In the genomic region with DNA sequence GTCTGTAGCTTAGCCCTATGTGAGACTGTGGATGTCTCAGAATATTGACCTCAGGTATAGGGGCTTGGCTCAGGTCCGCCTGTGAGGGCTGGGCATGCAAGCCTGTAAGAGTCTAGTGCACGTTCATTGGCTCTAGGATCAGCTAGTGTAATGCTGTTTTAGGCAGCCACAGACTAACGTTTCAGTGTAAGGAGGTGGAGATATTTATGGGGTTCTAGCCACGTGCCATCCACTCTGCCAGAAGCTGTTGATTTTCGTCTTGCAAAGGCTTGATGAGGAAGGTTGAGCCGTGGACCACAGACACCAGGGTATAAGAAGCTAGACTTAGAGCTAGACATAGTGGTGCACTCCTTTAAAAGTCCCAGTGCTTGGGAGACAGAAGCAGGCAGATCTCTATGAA, we compare ENCODE assay signal across 15 mouse cellular contexts. TPM values are rescaled to one million over a fixed set of nuclear protein-coding genes. Genes with fewer than 3 reads are reported as not detected.
A peak's percentile ranks its signal among the peaks of the same experiment; 100 is the strongest.
DNase-seq lines count a peak whose midpoint lies in the region; ATAC-seq and TF ChIP-seq lines count a peak whose summit lies in the region.
"Had no signal": no experiment of that assay in that cellular context is flagged by ENCODE, and none has a peak within 500 bp of the region (broad histone marks: within the 10 kb centered on the region; RNA-seq: fewer than 3 reads in every experiment).

No protein-coding gene starts in this region.

- no peak for ATAC-seq in embryonic facial prominence, embryonic 15.5 days (ENCODE audit: insufficient number of reproducible peaks, low FRiP score, low TSS enrichment, low read depth)
- ATAC-seq in kidney, embryonic 15.5 days (replicated peaks; ENCODE audit: low FRiP score), result no peak
- no peak for ATAC-seq in liver, postnatal 0 days
- no peak for ATAC-seq in inflammation-experienced regulatory T-cells, adult 6 months
- ATAC-seq: midbrain, embryonic 16.5 days had no signal

- peaks cover 54% of the 10 kb centered on the region for H3K4me1 ChIP-seq in embryonic facial prominence, embryonic 15.5 days
- H3K4me1 ChIP-seq in embryonic facial prominence, embryonic 10.5 days, result peaks cover 61% of the 10 kb centered on the region
- peaks cover 54% of the 10 kb centered on the region for H3K4me1 ChIP-seq in kidney, embryonic 15.5 days
- peaks cover 74% of the 10 kb centered on the region for H3K4me1 ChIP-seq in bone marrow macrophage, adult 2 months (ENCODE audit: control insufficient read depth, insufficient read depth, low read length)
- H3K4me1 ChIP-seq in liver, postnatal 0 days (ENCODE audit: insufficient read depth), result peaks cover 87% of the 10 kb centered on the region

- no peak for TF ChIP-seq EP300 in liver, postnatal 0 days (IDR thresholded peaks at IDR 0.05; ENCODE audit: low read depth)

- no peak overlapping the region for H3K4me3 ChIP-seq in embryonic facial prominence, embryonic 15.5 days (replicated peaks)
- H3K4me3 ChIP-seq in embryonic facial prominence, embryonic 10.5 days, result no peak overlapping the region
- H3K4me3 ChIP-seq in kidney, embryonic 15.5 days (replicated peaks), result no peak overlapping the region
- H3K4me3 ChIP-seq in bone marrow macrophage, adult 2 months (ENCODE audit: insufficient read depth, low read length), result no peak overlapping the region
- H3K4me3 ChIP-seq in liver, postnatal 0 days (ENCODE audit: low read depth, low read length), result no peak overlapping the region
- H3K4me3 ChIP-seq: forebrain, embryonic 12.5 days; lung, embryonic 15.5 days; neural tube, embryonic 13.5 days had no signal

- no peak for DNase-seq in embryonic facial prominence, embryonic 10.5 days (ENCODE audit: low spot score)
- no peak for DNase-seq in kidney, postnatal 25 days
- DNase-seq in liver, postnatal 0 days, result no peak
- DNase-seq in cerebellum, postnatal 25 days, result no peak
- DNase-seq: cerebellum, adult 8-10 months; gastrocnemius, postnatal 36 days had no signal

- 67% methylated on average over 6 of the region's 6 CpGs for WGBS in embryonic facial prominence, embryonic 15.5 days
- WGBS in embryonic facial prominence, embryonic 10.5 days, result 86% methylated on average over 6 of the region's 6 CpGs
- WGBS in kidney, embryonic 15.5 days, result 67% methylated on average over 6 of the region's 6 CpGs
- 41% methylated on average over 6 of the region's 6 CpGs for WGBS in liver, postnatal 0 days (ENCODE audit: insufficient replicate concordance)

- 0 out of 2 replicates have a peak overlapping the region, but pooled peaks have one; percentile 17 for H3K27ac ChIP-seq in embryonic facial prominence, embryonic 15.5 days (replicated peaks)
- H3K27ac ChIP-seq in embryonic facial prominence, embryonic 10.5 days (replicated peaks), result no peak overlapping the region
- peak overlapping the region; percentile 30; the same call in 1 of the 2 replicates for H3K27ac ChIP-seq in kidney, embryonic 15.5 days
- H3K27ac ChIP-seq in bone marrow macrophage, adult 2 months (ENCODE audit: insufficient read depth, low read depth, low read length), result peak overlapping the region; percentile 40
- peak overlapping the region; percentile 70; the same call in 1 of the 2 replicates for H3K27ac ChIP-seq in liver, postnatal 0 days (ENCODE audit: low read depth)
- H3K27ac ChIP-seq: forebrain, embryonic 12.5 days; neural tube, embryonic 13.5 days had no signal

- no peak for TF ChIP-seq CTCF in bone marrow macrophage, adult 2 months (IDR thresholded peaks at IDR 0.05; ENCODE audit: low read depth, low read length)
- TF ChIP-seq CTCF in liver, postnatal 0 days (IDR thresholded peaks at IDR 0.05; ENCODE audit: low read depth), result no peak

- no peak overlapping the region for H3K4me2 ChIP-seq in embryonic facial prominence, embryonic 15.5 days (replicated peaks)
- H3K4me2 ChIP-seq in kidney, embryonic 15.5 days, result no peak overlapping the region
- H3K4me2 ChIP-seq in liver, postnatal 0 days (ENCODE audit: low read depth, low read length), result peak overlapping the region; percentile 45
- H3K4me2 ChIP-seq: forebrain, embryonic 12.5 days; neural tube, embryonic 13.5 days had no signal

- H3K9ac ChIP-seq in embryonic facial prominence, embryonic 15.5 days, result no peak overlapping the region
- no peak overlapping the region for H3K9ac ChIP-seq in kidney, embryonic 15.5 days
- peak overlapping the region; percentile 41; the same call in 1 of the 2 replicates for H3K9ac ChIP-seq in liver, postnatal 0 days (replicated peaks)
- H3K9ac ChIP-seq: forebrain, embryonic 12.5 days; lung, embryonic 15.5 days; neural tube, embryonic 13.5 days had no signal

- no peaks in the 10 kb centered on the region for H3K27me3 ChIP-seq in embryonic facial prominence, embryonic 15.5 days
- H3K27me3 ChIP-seq in embryonic facial prominence, embryonic 10.5 days (replicated peaks; ENCODE audit: low read depth, poor library complexity, severe bottlenecking), result no peaks in the 10 kb centered on the region
- H3K27me3 ChIP-seq in kidney, embryonic 15.5 days, result no peaks in the 10 kb centered on the region
- no peaks in the 10 kb centered on the region for H3K27me3 ChIP-seq in liver, postnatal 0 days (ENCODE audit: insufficient read depth, low read length)
- H3K27me3 ChIP-seq: forebrain, embryonic 12.5 days; lung, embryonic 15.5 days; neural tube, embryonic 13.5 days had no signal

- no peaks in the 10 kb centered on the region for H3K9me3 ChIP-seq in embryonic facial prominence, embryonic 15.5 days (replicated peaks)
- H3K9me3 ChIP-seq in embryonic facial prominence, embryonic 10.5 days, result no peaks in the 10 kb centered on the region
- no peaks in the 10 kb centered on the region for H3K9me3 ChIP-seq in kidney, embryonic 15.5 days (replicated peaks)
- no peaks in the 10 kb centered on the region for H3K9me3 ChIP-seq in liver, postnatal 0 days (ENCODE audit: low read length)
- H3K9me3 ChIP-seq: forebrain, embryonic 12.5 days; G1E; lung, embryonic 15.5 days; neural tube, embryonic 13.5 days had no signal

- TF ChIP-seq POLR2A in bone marrow macrophage, adult 2 months (IDR thresholded peaks at IDR 0.05; ENCODE audit: borderline replicate concordance, low read depth, low read length), result no peak

- peaks cover 8% of the 10 kb centered on the region for H3K36me3 ChIP-seq in embryonic facial prominence, embryonic 15.5 days
- peaks cover 54% of the 10 kb centered on the region for H3K36me3 ChIP-seq in embryonic facial prominence, embryonic 10.5 days (replicated peaks)
- peaks cover 21% of the 10 kb centered on the region for H3K36me3 ChIP-seq in kidney, embryonic 15.5 days
- no peaks in the 10 kb centered on the region; the same call in 1 of the 2 replicates for H3K36me3 ChIP-seq in liver, postnatal 0 days (replicated peaks; ENCODE audit: insufficient read depth, low read length)
- H3K36me3 ChIP-seq: lung, embryonic 15.5 days had no signal

RNA-seq across cellular contexts. Expression of a gene that starts 4.2 kb away (rescaled TPM):
- polyA plus RNA-seq in embryonic facial prominence, embryonic 15.5 days (2015; fragmentation: Nextera tagmentation; extraction: Ambion mirVana), result 389 and 397 TPM in 2 replicates
- 388 and 409 TPM in 2 replicates for polyA plus RNA-seq in embryonic facial prominence, embryonic 10.5 days (2016; fragmentation: Nextera tagmentation; extraction: Ambion mirVana)
- 392 and 395 TPM in 2 replicates for polyA plus RNA-seq in kidney, embryonic 15.5 days (2015; fragmentation: Nextera tagmentation; extraction: Ambion mirVana)
- polyA plus RNA-seq in bone marrow macrophage, adult 2 months (2012; ENCODE audit: insufficient read depth, insufficient read length, missing spikeins), result 483 and 496 TPM in 2 replicates
- 136 and 143 TPM in 2 replicates for polyA plus RNA-seq in liver, postnatal 0 days (2015; fragmentation: Nextera tagmentation; extraction: Ambion mirVana)
- polyA plus RNA-seq in inflammation-experienced regulatory T-cells, adult 6 months (2017; shearing (Covaris generic)), result 100 to 1,000 TPM; 536 to 831 (median 607) TPM
